Mouse (Mus musculus) cerebellum, postnatal 25 days (tissue): ENCODE results near the gene Thbs4.
A peak's percentile ranks its signal among the peaks of the same experiment; 100 is the strongest.

ENCODE experiments used
- DNase-seq, 2 experiments: peaks; one replicate each; pipeline ENCODE4 v3.0.0; 2021; ENCODE audit warnings: mixed read lengths in 2 of 2

Thbs4 gene

GRCm38 (mm10) chr13:92759096-92759495 is 35.5 kb downstream of the Thbs4 start:
- DNase-seq = no peak

GRCm38 (mm10) chr13:92757972-92758585 is 36.5 kb downstream of the Thbs4 start:
- no peak for DNase-seq

GRCm38 (mm10) chr13:92755036-92755435 is 39.6 kb downstream of the Thbs4 start:
- DNase-seq = no peak

- DNase-seq = no peak
These were observed 40.9 kb downstream of the Thbs4 start for GRCm38 (mm10) chr13:92753676-92754075.

GRCm38 (mm10) chr13:92751726-92752565 is 42.7 kb downstream of the Thbs4 start:
- peak; percentile 89 to 94 for DNase-seq

GRCm38 (mm10) chr13:92750976-92751518 is 43.6 kb downstream of the Thbs4 start:
- DNase-seq = peak; percentile 75 to 88

GRCm38 (mm10) chr13:92743337-92743736 is 51.3 kb downstream of the Thbs4 start:
- no peak for DNase-seq

GRCm38 (mm10) chr13:92742886-92743285 is 51.7 kb downstream of the Thbs4 start:
- no peak for DNase-seq

GRCm38 (mm10) chr13:92740671-92741270 is 53.8 kb downstream of the Thbs4 start:
- peak; percentile 43 to 58 for DNase-seq

GRCm38 (mm10) chr13:92739858-92740257 is 54.8 kb downstream of the Thbs4 start:
- DNase-seq = no peak

- no peak for DNase-seq
These were observed 55.8 kb downstream of the Thbs4 start for GRCm38 (mm10) chr13:92738821-92739220.

- peak; percentile 41 to 55 for DNase-seq
These were observed 57.9 kb downstream of the Thbs4 start for GRCm38 (mm10) chr13:92736516-92737300.

GRCm38 (mm10) chr13:92735693-92736092 is 58.9 kb downstream of the Thbs4 start:
- no peak for DNase-seq

GRCm38 (mm10) chr13:92733741-92734140 is 60.9 kb downstream of the Thbs4 start:
- peak; percentile 69 to 75 for DNase-seq

- DNase-seq = peak; percentile 76 to 83
These were observed 61.4 kb downstream of the Thbs4 start for GRCm38 (mm10) chr13:92733252-92733651.

GRCm38 (mm10) chr13:92732836-92733235 is 61.8 kb downstream of the Thbs4 start:
- no peak for DNase-seq

GRCm38 (mm10) chr13:92731811-92732210 is 62.8 kb downstream of the Thbs4 start:
- peak in 1 of 2 experiments; percentile 27 for DNase-seq

GRCm38 (mm10) chr13:92729811-92730210 is 64.8 kb downstream of the Thbs4 start:
- no peak for DNase-seq

GRCm38 (mm10) chr13:92722389-92722788 is 72.2 kb downstream of the Thbs4 start:
- no peak for DNase-seq

GRCm38 (mm10) chr13:92721006-92721405 is 73.6 kb downstream of the Thbs4 start:
- DNase-seq = no peak

- no peak for DNase-seq
These were observed 76.6 kb downstream of the Thbs4 start for GRCm38 (mm10) chr13:92717851-92718665.

GRCm38 (mm10) chr13:92712619-92713018 is 82.0 kb downstream of the Thbs4 start:
- DNase-seq = no peak
